In the genomic region with DNA sequence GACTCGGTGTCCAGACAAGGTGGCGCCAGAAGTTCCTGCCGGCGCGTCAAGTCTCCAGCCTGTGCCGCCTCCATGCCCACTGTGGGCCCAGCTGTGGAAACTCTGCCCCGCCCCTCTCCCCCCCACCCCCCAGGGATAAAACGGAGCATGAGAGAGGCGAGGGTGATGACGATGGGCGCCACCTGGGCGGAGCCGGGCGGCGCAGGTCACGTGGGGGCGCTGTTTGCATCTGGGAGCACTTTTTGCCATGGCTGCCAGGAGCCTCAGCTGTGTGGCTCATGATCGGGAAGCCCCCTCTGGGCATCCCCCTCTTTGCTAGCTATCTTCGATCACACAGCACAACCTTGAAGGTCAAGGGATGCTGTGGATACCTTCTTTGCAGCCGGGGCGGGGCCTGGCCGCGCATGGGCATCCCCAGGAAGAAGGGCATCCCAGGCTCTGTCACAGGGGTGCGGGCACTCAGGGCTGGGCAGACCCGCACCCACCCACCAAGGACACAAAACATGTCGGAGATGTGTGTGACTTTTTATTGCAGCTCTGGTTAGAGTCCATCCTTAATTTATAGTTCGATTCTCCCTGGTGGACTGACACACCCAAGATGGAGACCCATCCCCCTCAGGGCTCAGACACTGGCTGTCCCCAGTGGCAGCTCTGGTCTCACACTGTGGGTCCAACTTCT, we compare ENCODE assay signal across 11 mouse cellular contexts. TPM values are rescaled to one million over a fixed set of nuclear protein-coding genes. Genes with fewer than 3 reads are reported as not detected.
"Had no signal": no experiment of that assay in that cellular context is flagged by ENCODE, and none has a peak within 500 bp of the region (broad histone marks: within the 10 kb centered on the region; RNA-seq: fewer than 3 reads in every experiment).

Gene Zglp1, minus strand, starts transcription at position 88 of the 679 bp plus-strand sequence.

- H3K27ac ChIP-seq: left cerebral cortex, adult 2 months; limb, embryonic 15.5 days; liver, embryonic 14.5 days had no signal

- H3K9me3 ChIP-seq: limb, embryonic 15.5 days had no signal

- H3K4me3 ChIP-seq: left cerebral cortex, adult 2 months; limb, embryonic 15.5 days had no signal

- DNase-seq: kidney, adult 8-10 months; kidney, postnatal 25 days; lung, adult 18-20 months; right cerebral cortex, adult 18-20 months; right cerebral cortex, postnatal 25 days; thymus, adult 2 months; thymus, postnatal 25 days had no signal

- H3K9ac ChIP-seq: limb, embryonic 15.5 days; liver, embryonic 14.5 days had no signal

- H3K27me3 ChIP-seq: limb, embryonic 15.5 days had no signal

- H3K4me2 ChIP-seq: limb, embryonic 15.5 days had no signal

- ATAC-seq: midbrain, embryonic 16.5 days had no signal

RNA-seq across cellular contexts. Expression of gene Zglp1, which starts in this region (rescaled TPM):
- polyA plus RNA-seq: limb, embryonic 15.5 days had no signal
